Mouse (Mus musculus) cerebellum, adult 11 months (tissue): ENCODE results near the gene Col23a1.
"Not testable (repeated sequence)": the region's sequence is repeated elsewhere in the genome, so short reads cannot be mapped to it uniquely, and the experiment has no call there.

Source experiments
- DNase-seq: peaks from one replicate; pipeline ENCODE4 v3.0.0; 2022

Gene Col23a1

DNA sequence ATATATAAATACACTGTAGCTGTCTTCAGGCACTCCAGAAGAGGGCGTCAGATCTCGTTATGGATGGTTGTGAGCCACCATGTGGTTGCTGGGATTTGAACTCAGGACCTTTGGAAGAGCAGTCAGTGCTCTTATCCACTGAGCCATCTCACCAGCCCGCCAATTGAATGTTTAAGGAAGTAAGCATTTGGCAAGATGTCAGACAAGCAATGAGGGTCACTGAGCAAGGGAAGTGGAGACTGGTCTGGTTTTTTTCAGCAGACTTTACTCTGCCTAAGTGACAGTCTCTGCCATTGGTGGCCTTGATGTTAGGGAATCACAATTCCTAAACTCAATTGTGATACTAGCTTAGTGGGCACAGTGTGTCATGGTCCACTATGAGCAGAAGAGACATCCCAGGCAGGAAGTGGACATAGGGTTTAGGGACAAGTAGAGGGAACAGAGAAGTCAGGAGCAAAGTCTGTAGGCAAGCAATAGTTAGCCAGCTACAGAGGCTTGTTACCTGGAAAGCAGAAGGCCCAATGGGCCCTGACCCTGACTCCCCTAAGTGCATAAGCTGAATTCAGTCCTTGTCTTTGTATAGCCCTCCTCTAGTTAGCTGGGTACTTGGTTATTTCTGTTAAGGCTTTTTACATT is 305.1 kb downstream of the Col23a1 start:
- DNase-seq = no peak

DNA sequence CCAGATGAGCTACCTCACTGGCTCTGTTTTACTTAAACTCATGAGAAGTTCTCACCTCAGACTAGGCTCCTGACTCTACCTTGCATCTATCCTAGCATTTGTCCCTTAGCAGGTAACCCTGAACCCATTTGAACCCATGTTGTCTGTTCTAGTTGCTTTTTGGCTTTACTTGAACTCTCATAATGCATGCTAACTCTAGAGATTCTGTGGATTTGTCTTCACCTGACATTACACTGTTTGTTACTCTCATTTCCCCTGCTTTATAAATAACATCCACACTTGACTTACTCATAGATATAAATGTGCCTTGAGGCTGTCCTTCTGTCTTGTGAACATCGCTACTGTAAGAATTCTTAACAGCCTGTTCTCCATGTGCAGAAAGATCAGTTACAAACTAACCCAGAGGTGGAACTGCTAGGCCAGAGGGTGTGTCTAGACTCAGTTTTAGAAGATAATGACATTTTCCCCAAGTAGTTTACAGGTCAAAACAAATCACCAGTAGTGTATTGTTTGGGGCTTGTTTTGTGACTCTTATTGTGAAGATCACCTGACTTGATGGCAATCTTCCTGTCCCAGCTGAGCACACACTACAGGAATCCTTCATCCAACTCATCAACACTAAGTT is 305.9 kb downstream of the Col23a1 start:
- DNase-seq = no peak

DNA sequence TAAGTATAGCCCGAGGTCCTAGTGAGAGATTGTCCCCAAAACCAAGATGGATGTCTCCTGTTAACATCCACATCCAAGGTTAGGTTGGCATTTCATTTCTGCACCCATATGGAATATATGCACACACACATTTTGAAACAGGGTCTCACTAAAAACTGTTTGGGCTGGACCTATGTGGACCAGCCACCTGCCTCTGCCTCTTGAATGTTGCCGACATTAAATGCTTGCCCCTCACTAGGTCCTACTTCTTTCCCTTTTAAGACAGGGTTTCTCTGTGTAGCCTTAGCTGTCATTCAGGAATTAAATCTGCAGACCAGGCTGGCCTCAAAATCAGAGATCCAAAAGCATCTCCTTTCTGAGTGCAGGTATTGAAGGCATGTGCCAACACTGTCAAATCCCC is 307.8 kb downstream of the Col23a1 start:
- DNase-seq = no peak

DNA sequence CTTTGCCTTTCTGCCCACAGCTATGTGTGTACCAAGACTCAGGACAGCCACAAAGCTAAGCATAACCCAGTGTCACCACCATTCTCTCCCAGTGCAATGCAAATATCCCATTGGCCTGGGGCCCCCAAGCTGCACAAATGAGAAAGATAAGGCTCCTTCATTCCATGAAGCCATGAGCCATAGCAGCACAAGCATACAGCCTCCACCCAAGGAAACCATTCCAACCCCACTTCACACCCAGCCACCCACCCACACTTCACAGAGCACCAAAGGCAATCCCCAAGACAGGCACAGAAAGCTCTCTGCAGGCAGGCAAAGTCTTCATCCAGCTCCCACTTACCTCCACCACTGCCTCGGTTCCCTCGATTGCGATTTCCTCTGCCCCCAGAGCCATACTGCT is 312.5 kb downstream of the Col23a1 start:
- DNase-seq = no peak

DNA sequence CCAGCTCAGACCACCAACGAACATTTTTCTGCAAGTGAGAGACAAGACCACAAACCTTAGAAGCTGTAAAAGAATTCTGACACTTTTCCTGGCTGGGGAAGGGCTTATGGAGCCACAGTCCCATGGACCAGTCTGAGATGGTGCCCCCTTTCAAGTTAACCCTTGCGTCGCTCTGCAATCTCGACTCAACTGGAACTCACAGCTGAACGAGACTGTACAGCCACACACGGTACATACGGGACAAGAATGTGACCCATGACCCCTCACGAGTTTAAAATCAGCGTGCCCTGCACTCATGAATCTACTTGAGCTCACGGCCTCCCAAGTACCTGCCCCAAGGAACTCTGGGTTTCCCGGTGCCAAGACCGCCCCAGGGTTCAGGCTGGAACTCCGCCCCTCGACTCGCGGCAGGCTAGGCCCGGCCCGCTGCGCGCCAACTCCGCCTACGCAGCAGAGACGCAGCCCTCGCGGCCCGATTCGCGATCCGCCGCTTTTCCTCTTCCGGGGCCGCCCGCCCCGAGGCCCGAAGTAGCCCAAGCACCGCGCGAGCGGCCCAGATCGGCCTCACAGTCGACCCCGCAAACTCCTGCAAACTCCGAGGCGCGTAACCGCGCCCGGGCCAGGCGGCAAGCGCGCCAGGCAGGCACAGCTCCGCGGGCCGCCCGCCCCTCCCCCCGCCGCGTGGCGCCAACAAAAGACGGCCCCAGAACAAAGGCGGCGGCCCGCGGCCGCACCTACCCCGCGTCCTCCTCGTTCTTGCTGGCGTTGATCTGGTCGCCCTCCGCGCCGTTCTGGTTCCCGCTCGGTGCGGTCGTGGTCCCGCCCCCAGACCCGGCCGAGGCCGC is 316.1 kb downstream of the Col23a1 start:
- peak; percentile 71 for DNase-seq

DNA sequence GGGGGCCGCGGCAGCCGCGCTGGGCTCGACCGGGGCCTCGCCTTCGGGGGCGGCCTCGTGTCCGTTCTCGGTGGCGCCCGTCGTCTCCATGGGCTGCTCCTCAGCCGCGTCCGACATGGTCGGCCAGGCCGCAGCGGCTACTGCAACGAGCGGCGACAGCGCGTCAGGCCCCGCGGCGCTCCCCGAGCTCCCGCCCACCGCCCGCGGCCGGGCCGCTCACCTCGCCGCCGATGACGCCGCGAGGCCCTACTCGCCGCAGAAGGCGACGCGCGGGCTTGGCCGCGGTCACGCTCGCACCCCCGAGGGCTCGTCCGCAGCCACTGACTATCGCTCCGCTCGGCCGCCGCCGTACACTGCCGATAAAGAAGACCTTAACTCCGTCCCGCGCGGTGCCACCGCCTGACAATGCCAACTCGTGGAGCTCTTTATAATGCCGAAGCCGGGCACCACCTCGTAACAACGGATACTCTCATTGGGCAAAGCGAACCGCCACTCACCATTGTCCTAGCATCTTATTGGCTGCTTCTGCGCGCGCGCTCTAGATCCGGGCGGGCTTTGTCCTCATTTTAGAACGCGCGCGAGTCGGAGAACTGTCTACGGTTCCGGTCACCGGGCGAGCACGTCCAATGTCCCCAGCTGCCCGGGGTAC is 316.9 kb downstream of the Col23a1 start, which contains the start of gene Hnrnpab:
Gene Hnrnpab (minus strand): TSS at position 401 of the 649 bp plus-strand sequence.
- DNase-seq = peak; percentile 97

DNA sequence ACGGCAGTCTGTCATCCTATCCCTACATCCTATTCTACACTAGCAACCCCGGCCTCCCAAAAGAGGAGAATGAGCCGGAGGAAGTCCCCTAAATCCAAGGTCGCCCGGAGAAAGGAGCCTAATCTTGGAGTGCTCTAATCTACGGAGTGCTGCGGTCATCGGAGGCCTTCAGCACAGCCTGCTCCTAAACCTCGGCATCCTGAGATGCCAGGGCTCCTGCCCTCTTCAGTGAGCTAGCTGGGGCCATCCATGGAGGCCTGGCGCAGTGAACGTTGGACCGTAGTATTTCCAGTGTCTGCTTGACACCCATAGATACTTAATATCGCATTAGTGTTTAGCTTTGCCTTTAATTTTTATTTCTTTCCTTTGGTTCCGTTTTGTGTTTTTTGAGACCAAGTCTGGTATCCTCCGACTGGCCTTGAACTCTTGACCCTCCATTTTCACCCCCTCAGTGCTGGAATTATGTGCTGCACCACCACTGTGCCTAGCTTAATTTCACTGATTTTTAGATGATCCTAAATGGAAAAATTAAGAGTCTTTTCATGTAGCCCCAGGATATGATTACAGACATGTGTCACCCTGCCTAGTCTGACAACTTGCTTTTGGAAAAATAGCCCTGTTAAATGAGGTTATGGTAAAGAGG is 317.5 kb downstream of the Col23a1 start:
- no peak for DNase-seq

DNA sequence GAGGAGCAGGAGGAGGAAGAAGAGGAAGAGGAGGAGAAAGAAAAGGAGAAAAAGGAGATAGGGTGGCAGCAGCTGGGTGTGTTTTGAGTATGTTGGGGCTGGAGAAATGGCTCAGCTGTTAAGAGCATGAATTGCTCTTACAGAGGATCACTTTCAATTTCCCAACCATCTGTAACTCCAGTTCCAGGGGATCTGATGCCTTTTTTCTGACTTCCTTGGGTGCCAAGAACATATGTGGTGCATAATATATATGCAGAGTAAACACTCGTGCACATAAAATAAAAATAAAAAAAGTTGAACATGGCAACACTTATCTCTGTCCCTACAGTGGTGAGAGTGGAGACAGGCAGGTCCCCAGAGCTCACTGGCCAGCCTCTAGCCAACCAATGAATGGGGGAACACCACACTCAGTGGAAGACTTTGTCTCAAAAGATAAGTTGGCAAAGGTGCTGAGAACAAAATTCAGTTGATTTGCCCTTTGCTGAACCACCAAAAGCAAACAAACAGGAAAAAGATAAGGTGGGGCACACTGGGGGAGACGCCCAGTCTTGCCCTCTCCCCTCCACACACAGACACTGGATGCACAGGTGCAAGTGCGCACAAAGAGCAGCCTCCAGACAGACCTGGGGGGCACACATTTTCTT is 319.7 kb downstream of the Col23a1 start:
- no peak for DNase-seq

DNA sequence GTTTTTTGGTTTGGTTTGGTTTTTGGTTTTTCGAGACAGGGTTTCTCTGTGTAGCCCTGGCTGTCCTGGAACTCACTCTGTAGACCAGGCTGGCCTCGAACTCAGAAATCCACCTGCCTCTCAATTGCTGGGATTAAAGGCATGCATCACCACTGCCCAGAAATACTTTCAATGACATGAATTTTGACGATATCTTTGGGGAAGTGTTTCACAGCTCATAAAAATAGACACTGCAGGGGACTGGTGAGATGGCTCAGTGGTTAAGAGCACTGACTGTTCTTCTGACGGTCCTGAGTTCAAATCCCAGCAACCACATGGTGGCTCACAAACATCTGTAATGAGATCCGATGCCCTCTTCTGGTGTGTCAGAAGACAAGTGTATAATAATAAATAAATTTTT is 320.2 kb downstream of the Col23a1 start:
- not testable (repeated sequence) for DNase-seq

DNA sequence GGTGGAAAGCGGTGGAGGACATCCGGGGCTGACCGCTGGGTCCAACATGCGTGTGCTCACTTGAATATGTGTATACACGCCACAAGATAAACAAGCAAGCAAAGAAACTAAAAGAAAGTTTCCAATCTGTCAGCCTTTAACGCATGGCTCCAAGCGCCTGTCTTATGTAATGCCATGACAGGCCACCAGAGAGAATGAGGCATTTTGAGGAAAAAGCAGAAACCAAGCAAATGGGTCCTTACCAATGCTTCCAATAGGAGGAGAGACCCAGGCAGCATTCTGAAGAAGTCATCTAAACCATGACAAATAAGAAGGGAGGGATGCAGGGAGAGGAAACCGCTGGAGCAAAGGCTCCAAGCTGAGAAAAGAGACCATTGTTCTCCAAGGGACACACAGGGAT is 324.5 kb downstream of the Col23a1 start:
- DNase-seq = no peak

DNA sequence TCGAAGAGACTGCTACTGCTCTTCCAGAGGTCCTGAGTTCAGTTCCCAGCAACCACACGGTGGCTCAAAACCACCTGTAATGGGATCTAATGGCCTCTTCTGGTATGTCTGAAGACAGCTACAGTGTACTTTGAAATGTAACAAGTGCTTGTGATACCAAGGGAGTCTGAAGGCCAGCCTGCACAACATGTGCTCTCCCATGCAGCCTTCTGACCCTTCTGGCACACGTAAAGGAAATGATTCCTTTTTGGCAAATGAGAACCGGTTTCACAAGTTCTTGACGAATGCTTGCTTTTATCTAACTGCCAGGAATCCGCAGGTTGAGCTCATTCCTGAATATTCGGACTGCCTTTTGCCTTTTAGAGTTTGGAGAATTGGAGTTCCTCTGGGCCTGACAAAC is 325.4 kb downstream of the Col23a1 start:
- no peak for DNase-seq

DNA sequence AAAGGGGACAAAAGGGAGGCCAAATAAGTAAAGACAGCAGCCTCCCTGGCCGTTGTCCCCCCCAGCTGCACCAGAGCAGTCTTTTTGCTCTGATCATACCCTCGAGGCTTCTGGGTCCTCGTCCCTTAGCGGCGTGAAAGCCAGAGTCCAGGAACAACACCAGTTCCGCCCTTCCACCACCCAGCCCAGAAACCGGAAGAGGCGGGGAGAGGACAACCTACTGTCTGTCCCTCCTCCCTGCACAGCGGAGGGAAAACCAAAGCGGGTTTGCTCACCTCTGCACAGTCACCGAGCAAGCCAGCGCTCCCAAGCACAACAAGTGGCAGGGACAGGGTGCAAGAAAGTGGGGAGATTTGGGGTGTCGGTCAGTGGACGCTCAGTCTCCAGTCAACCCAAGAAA is 325.9 kb downstream of the Col23a1 start:
- DNase-seq = no peak

DNA sequence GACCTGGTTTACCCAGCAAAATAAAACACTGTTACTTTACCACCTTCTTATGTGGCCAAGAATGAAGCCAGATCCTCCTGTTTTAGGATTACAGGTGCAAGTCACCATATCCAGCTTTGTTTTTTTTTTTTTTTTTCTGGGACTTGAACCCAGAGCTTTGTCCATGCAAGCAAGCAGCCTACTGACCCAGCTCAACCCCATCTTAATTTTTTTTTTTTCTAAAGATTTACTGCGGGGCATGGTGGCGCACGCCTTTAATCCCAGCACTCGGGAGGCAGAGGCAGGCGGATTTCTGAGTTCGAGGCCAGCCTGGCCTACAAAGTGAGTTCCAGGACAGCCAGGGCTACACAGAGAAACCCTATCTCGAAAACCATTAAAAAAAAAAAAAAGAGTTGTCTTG is 326.4 kb downstream of the Col23a1 start:
- not testable (repeated sequence) for DNase-seq

DNA sequence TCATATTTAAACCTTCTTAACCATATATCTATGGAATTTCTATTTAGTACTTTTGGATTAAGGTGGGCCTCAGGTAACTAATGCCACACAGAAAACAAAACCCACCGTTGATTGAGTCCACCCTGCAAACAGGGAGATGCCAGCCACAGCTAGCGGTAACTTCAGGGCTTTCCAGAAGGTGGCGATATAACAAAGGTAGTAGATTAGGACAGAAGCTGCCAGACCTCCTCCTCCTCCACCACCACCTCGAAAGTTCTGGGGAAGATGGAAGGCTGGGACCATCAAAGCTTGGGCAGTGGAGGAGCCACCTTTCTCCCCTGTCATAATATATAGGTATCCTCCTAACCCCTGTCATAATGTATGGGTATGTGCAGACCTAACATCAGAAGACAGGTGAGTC is 328.0 kb downstream of the Col23a1 start:
- peak; percentile 60 for DNase-seq

DNA sequence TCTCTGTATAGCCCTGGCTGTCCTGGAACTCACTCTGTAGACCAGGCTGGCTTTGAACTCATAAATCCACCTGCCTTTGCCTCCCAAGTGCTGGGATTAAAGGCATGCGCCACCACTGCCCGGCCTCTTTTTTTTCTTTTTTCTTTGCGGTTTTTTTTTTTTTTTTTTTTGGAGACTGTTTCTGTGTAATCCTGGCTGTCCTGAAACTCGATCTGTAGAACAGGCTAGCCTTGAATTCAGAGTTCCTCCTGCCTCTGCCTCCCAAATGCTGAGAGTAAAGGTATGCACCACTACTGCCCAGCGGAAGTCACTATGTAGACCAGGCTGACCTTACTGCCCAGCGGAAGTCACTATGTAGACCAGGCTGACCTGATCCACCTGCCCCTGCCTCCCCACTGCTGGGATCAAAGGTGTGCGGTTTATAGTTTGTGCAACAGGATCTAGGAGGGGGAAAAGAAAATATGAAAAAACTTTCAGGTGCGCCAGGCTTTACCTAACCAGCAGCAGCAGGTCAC is 329.2 kb downstream of the Col23a1 start:
- DNase-seq = no peak

DNA sequence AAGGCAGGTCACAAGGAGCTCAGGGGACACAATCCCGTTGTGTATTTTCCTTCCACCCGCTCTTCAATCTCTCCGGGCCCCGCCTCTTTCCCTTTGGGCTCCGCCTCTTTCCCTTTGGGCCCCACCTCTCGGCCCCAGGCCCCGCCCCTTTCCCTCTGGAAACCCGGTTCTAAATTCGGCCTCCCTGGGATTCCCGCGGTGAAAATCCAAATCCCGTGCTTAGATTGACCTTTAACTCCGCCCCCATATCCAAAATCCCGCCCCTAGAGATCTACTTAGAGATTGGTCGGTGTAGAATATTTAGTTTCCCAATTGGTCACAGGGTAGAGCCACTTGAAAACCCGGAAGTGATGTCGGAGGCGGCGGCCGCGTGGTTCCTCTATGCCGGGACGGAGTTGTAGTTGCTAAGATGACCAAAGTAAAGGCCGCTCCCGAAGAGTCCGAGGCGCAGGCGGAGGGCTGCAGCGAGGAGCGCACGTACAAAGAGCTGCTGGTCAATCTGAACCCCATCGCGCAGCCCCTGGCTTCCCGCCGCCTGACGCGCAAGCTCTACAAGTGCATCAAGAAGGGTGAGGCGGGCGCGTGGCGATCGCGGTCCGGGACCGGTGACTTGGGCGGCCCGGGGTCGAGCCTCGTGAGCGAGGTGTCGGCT is 329.8 kb downstream of the Col23a1 start, which contains the start of gene Nhp2:
Gene Nhp2 (plus strand): TSS at position 327 of the 652 bp plus-strand sequence.
- peak; percentile 94 for DNase-seq

DNA sequence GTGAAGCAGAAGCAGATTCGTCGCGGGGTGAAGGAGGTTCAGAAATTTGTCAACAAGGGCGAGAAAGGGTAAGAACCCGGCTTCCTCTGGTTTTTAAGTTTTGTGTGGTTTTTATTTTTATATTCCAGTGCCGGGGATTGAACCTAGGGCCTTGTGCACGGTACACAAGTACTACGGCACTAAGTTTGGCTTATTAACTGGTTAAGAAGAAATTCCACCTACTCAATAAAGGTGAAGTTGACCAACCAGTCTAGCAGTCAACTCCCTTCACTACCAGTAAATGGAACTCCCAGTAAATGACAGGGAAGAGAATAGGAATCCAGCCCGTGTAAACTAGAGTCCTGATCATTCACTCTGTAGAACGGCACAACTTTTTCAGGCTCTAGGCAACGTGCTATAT is 330.4 kb downstream of the Col23a1 start:
- DNase-seq = no peak

DNA sequence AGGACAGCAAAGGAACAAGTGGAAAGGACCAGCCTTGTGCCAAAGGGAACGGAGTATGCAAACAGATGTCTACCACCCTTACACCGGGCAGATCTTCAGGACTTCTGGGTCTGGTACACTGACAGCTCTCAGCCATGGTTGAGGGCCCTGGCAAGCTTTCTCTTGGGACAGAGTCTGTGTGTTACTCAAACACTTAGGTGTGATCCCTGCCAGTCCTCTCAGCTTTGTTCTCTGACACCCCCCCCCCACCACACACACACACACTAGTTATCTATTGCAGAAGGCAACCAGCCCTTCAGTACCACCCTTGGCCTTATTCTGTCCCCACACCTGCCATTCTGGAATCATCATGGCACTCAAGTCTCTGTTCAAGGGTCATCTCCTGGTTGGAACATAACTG is 332.1 kb downstream of the Col23a1 start:
- DNase-seq = no peak

DNA sequence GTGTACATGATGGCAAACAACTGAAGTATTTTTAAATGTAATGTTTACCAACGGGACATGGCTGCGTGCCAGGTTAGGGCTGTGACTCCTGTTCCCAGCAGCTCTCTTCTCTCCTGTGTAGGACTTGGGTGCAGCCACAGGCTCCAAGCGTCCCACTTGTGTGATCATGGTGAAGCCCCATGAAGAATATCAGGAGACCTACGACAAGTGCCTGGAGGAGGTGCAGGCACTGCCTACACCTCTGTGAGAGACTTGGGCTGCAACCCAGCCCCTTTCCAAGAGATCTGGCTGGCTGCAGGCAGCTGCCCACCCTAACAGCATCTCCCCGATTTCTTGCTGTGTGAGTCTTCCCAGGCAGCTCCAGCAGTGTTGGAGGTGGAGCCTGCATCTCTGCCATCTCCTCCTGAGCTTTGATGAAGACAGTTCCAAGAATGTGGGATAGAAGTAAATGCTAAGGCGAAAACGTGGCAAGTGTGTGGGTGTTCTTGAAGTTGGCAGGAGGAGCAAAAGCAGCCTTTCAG is 333.3 kb downstream of the Col23a1 start:
- no peak for DNase-seq

DNA sequence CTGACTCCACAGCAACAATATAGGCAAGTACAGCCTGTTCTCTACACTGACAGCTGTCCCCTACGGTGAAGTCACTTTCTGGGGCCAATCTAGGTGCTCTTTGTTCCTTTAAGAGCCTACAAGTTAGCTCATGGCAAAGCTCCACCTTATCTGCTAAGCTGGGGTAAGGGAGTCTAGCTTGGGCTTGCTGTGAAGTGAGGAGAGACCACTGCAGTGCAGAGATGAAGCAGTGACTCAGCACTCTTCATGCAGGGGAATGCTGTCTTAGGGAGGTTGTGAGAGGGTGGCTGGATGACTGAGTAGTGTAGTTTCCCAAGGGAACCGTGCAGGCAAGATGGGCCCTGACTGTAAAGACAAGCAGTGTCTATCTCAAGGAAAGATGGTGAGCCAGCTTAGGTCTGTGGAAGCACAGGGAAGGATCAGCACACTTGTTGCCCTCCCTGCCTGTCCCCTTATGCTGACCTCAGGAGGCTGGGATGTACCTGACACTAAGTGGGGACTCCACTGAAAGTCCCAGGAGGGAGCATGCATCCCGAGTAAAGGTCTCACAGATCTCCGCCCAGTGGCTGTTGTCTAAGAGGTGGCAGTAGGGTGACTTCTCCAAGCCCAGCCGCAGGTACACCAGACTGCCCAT is 335.6 kb downstream of the Col23a1 start:
- DNase-seq = no peak

DNA sequence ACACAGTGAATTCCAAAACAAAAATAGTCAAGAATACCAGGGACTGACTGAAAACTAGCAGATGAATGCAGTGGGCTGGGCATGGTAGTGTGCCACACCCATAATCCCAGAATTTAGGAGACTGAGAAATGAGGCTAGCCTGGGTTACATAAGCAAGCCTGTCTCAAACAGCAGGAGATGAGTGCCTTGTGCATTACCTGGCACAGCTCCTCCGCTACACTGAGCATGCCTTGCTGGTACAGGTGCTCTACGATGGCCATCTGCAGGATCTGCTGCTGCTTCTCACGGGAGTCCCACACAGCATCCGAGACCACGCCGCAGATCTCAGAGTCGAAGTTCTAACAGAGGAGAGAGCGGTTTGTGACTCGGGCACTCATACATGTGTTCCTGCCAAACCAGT is 337.7 kb downstream of the Col23a1 start:
- DNase-seq = peak; percentile 41
